Mouse (Mus musculus): ENCODE data around the gene Snrnp35. TPM values are rescaled to one million over a fixed set of nuclear protein-coding genes. Genes with fewer than 3 reads are reported as not detected.

The Snrnp35 gene
- polyA plus RNA-seq, 1 experiment from 2014 or later, result 20.3 TPM

DNA sequence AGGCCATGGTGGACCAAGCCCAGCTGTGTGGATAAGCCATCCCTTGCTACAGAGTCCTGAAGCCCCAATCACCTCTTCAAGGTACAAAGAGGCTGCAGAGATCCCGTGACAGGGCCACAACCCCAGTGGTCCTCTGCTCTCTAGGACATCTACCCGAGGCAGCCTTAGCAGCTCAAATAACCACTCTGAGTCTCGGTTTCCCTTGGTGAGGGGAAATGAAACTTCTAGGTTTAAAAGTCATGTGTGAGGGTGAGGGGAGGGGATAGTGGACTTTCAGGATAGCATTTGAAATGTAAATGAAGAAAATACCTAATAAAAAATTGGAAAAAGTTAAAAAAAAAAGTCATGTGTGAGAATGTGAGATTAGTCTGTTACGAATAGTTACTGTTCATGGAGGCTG is 38.7 kb downstream of the Snrnp35 start:
- CTCF ChIA-PET, result no interaction called here
- POLR2A ChIA-PET, result no interaction called here
- in situ Hi-C loops (cut with MboI; ENCODE audit: low pct_unique_long_range_greater_than_20kb), result loop anchor here (25.0 kb wide), 1 partner anchor 1384 kb away; the partner anchor contains the start of genes Rhof and Setd1b
- DNase-seq (ENCODE audit: low read depth, low spot score) (no peak), ATAC-seq (no peak)
- H3K27me3 ChIP-seq, result no peaks in the 10 kb centered on the region
- TF ChIP-seq CTCF (IDR thresholded peaks at IDR 0.05), result no peak

GRCm38 (mm10) chr5:124523032-124523431 is 40.1 kb downstream of the Snrnp35 start:
- DNase-seq (ENCODE audit: low read depth, low spot score) (no peak), ATAC-seq (no peak)
- no peaks in the 10 kb centered on the region for H3K27me3 ChIP-seq
- POLR2A ChIA-PET, result no interaction called here
- TF ChIP-seq CTCF (IDR thresholded peaks at IDR 0.05), result no peak
- in situ Hi-C loops (cut with MboI; ENCODE audit: low pct_unique_long_range_greater_than_20kb), result loop anchor here (25.0 kb wide), 1 partner anchor 1386 kb away; the partner anchor contains the start of genes Rhof and Setd1b
- CTCF ChIA-PET, result interaction anchor here (1.3 to 4.0 kb wide), 4 partner anchors 9 to 16 kb away, joined by 4 to 13 read pairs (median 5); partner anchors contain the start of gene Rilpl1

GRCm38 (mm10) chr5:124524943-124525342 is 42.0 kb downstream of the Snrnp35 start:
- POLR2A ChIA-PET, result interaction anchor here (1.3 kb wide), 1 partner anchor 12 kb away, joined by 7 read pairs; no protein-coding TSS in a partner anchor
- in situ Hi-C loops (cut with MboI; ENCODE audit: low pct_unique_long_range_greater_than_20kb), result loop anchor here (25.0 kb wide), 1 partner anchor 1388 kb away; the partner anchor contains the start of genes Rhof and Setd1b
- DNase-seq (ENCODE audit: low read depth, low spot score) (no peak), ATAC-seq (no peak)
- CTCF ChIA-PET, result interaction anchor here (2.1 to 4.0 kb wide), 2 partner anchors 14 kb away, joined by 5 to 13 read pairs; no protein-coding TSS in a partner anchor
- no peaks in the 10 kb centered on the region for H3K27me3 ChIP-seq
- TF ChIP-seq CTCF (IDR thresholded peaks at IDR 0.05), result no peak

- no peak for TF ChIP-seq CTCF (IDR thresholded peaks at IDR 0.05)
- ChIA-PET POLR2A (no interaction called here), CTCF (interaction anchor here (0.8 to 1.8 kb wide), 2 partner anchors 10 to 88 kb away, joined by 4 to 6 read pairs; partner anchors contain the start of gene Kmt5a)
- ATAC-seq (no peak), DNase-seq (ENCODE audit: low read depth, low spot score) (no peak)
- in situ Hi-C loops (cut with MboI; ENCODE audit: low pct_unique_long_range_greater_than_20kb), result no loop called here
- H3K27me3 ChIP-seq, result no peaks in the 10 kb centered on the region
Measured at GRCm38 (mm10) chr5:124528351-124528750, 45.4 kb downstream of the Snrnp35 start.

DNA sequence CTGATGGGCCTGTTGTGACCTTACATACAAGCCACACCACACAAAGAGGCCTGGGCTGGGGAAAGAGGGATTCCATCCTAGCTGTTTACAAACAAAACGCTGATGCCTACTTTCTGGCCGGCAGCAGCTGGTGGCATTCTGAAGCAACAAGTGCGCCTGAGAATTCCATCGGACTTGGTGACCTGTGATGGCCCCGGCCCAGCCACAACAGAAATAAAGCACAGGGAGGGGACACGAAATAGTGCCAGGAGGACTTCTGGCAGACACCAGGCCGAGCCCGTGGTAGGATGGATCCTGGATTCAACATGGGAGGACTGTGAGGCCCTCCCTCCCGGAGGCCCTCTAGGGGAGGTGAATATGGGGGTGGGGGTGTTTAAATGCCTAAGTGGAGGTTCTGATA is 45.9 kb downstream of the Snrnp35 start:
- CTCF ChIA-PET, result interaction anchor here (0.8 to 1.8 kb wide), 2 partner anchors 10 to 89 kb away, joined by 4 to 6 read pairs; partner anchors contain the start of gene Kmt5a
- H3K27me3 ChIP-seq, result no peaks in the 10 kb centered on the region
- in situ Hi-C loops (cut with MboI; ENCODE audit: low pct_unique_long_range_greater_than_20kb), result no loop called here
- no peak for ATAC-seq
- TF ChIP-seq CTCF (IDR thresholded peaks at IDR 0.05), result no peak
- no peak for DNase-seq (ENCODE audit: low read depth, low spot score)
- POLR2A ChIA-PET, result no interaction called here

GRCm38 (mm10) chr5:124529191-124529651 is 46.3 kb downstream of the Snrnp35 start:
- ChIA-PET CTCF (interaction anchor here (1.8 kb wide), 1 partner anchor 89 kb away, joined by 6 read pairs; the partner anchor contains the start of gene Kmt5a), POLR2A (no interaction called here)
- no peak for TF ChIP-seq CTCF (IDR thresholded peaks at IDR 0.05)
- DNase-seq (ENCODE audit: low read depth, low spot score) (no peak), ATAC-seq (peak; percentile 6)
- in situ Hi-C loops (cut with MboI; ENCODE audit: low pct_unique_long_range_greater_than_20kb), result no loop called here
- no peaks in the 10 kb centered on the region for H3K27me3 ChIP-seq

- CTCF ChIA-PET, result interaction anchor here (1.8 kb wide), 1 partner anchor 90 kb away, joined by 6 read pairs; the partner anchor contains the start of gene Kmt5a
- in situ Hi-C loops (cut with MboI; ENCODE audit: low pct_unique_long_range_greater_than_20kb), result loop anchor here (5.0 kb wide), 1 partner anchor 92 kb away; the partner anchor contains the start of gene Kmt5a
- POLR2A ChIA-PET, result no interaction called here
- no peak for DNase-seq (ENCODE audit: low read depth, low spot score)
- no peak for TF ChIP-seq CTCF (IDR thresholded peaks at IDR 0.05)
- no peaks in the 10 kb centered on the region for H3K27me3 ChIP-seq
- no peak for ATAC-seq
Measured at GRCm38 (mm10) chr5:124529697-124530096, 46.8 kb downstream of the Snrnp35 start.

DNA sequence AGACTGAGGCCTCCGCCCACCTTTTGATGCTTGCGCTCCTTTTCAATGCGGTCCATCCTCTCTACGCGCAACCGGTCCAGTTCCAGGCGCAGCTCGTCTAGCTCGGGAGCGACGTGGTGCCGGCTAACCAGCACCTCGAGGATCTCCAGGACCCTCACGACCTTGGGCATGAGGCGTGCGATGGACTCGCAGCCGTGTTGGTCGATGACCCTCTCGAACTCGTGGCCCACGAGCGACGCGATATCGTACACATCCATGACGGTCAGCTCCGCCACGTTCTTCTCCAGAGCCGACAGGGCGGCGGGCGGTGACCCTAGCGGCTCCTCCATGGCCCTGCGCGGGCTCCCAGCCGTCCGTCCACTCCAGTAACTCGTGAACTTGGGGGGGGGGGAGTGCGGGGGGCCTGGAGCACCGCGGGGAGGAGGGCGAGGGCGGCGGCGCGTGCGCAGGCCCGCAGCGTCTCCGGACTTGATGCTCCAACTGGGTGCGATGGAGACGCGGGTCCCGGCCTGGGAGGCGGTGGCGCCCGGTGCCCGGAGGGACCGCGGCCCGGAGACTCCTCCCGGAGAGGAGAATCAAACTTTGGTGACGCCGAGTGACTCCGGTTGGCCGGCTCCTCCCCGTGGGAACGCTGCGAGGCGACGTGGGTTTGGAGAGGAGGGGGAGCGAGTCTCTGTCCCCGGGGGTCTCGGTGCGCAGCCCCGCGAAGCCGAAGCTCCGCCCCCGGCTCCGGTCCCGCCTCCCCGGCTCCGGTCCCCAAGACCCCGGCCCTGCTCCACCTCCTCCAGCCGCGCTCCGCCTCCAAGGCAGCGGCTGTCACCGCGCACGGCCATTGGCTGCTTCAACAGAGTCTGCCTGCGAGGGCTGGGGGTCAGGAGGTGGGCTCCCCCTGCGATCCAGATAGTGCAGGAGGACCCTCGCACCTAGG is 48.0 kb downstream of the Snrnp35 start, which contains the start of gene Rilpl1:
Rilpl1 (minus strand) TSS at position 737 of the 928 bp plus-strand sequence.
- H3K27me3 ChIP-seq, result no peaks in the 10 kb centered on the region
- ChIA-PET POLR2A (interaction anchor here (0.6 to 1.6 kb wide), 9 partner anchors 9 to 553 kb away, joined by 3 to 5 read pairs (median 3); no protein-coding TSS in a partner anchor), CTCF (interaction anchor here (0.8 to 1.5 kb wide), 5 partner anchors 8 to 98 kb away, joined by 3 to 4 read pairs (median 4); no protein-coding TSS in a partner anchor)
- ATAC-seq (peak; percentile 85), DNase-seq (ENCODE audit: low read depth, low spot score) (no peak)
- in situ Hi-C loops (cut with MboI; ENCODE audit: low pct_unique_long_range_greater_than_20kb), result loop anchor here (5.0 kb wide), 1 partner anchor 94 kb away; the partner anchor contains the start of gene Kmt5a
- no peak for TF ChIP-seq CTCF (IDR thresholded peaks at IDR 0.05)

- DNase-seq (ENCODE audit: low read depth, low spot score), result no peak
- POLR2A ChIA-PET, result interaction anchor here (0.6 to 1.6 kb wide), 9 partner anchors 8 to 554 kb away, joined by 3 to 5 read pairs (median 3); no protein-coding TSS in a partner anchor
- ATAC-seq, result peak; percentile 11
- TF ChIP-seq CTCF (IDR thresholded peaks at IDR 0.05), result no peak
- no peaks in the 10 kb centered on the region for H3K27me3 ChIP-seq
- CTCF ChIA-PET, result interaction anchor here (0.8 to 1.5 kb wide), 6 partner anchors 9 to 99 kb away, joined by 3 to 4 read pairs (median 4); no protein-coding TSS in a partner anchor
- in situ Hi-C loops (cut with MboI; ENCODE audit: low pct_unique_long_range_greater_than_20kb), result loop anchor here (5.0 kb wide), 1 partner anchor 94 kb away; the partner anchor contains the start of gene Kmt5a
Measured at GRCm38 (mm10) chr5:124531583-124531930, 48.6 kb downstream of the Snrnp35 start.

- no peaks in the 10 kb centered on the region for H3K27me3 ChIP-seq
- CTCF ChIA-PET, result interaction anchor here (0.9 to 1.5 kb wide), 4 partner anchors 10 to 91 kb away, joined by 3 to 4 read pairs (median 4); no protein-coding TSS in a partner anchor
- ATAC-seq (no peak), DNase-seq (ENCODE audit: low read depth, low spot score) (no peak)
- POLR2A ChIA-PET, result interaction anchor here (1.2 to 1.4 kb wide), 3 partner anchors 11 to 108 kb away, joined by 3 read pairs; no protein-coding TSS in a partner anchor
- TF ChIP-seq CTCF (IDR thresholded peaks at IDR 0.05), result no peak
- in situ Hi-C loops (cut with MboI; ENCODE audit: low pct_unique_long_range_greater_than_20kb), result loop anchor here (5.0 kb wide), 1 partner anchor 95 kb away; the partner anchor contains the start of gene Kmt5a
Measured at GRCm38 (mm10) chr5:124532451-124532850, 49.5 kb downstream of the Snrnp35 start.

All from Patski (cell line).